Mouse (Mus musculus): ENCODE data around the gene Pcbp1.

Pcbp1 gene

GRCm38 (mm10) chr6:86526032-86526960 lies at the start of gene Pcbp1:
TSS of gene Pcbp1 (minus strand) at chr6:86526321.
- peak; percentile 91 for DNase-seq (ENCODE audit: low read depth, low spot score)

- no peak for DNase-seq (ENCODE audit: low read depth, low spot score)
Measured at GRCm38 (mm10) chr6:86574495-86574894, 48.4 kb upstream of the Pcbp1 start.

GRCm38 (mm10) chr6:86570830-86571229 lies 44.7 kb upstream of the Pcbp1 start:
- no peak for DNase-seq (ENCODE audit: low read depth, low spot score)

- DNase-seq (ENCODE audit: low read depth, low spot score), result no peak
Measured at GRCm38 (mm10) chr6:86569461-86569820, 43.3 kb upstream of the Pcbp1 start.

- no peak for DNase-seq (ENCODE audit: low read depth, low spot score)
Measured at GRCm38 (mm10) chr6:86568816-86569460, 42.8 kb upstream of the Pcbp1 start.

GRCm38 (mm10) chr6:86565782-86566181 lies 39.7 kb upstream of the Pcbp1 start:
- DNase-seq (ENCODE audit: low read depth, low spot score), result no peak

- peak; percentile 42 for DNase-seq (ENCODE audit: low read depth, low spot score)
Measured at GRCm38 (mm10) chr6:86557182-86557581, 31.1 kb upstream of the Pcbp1 start.

- no peak for DNase-seq (ENCODE audit: low read depth, low spot score)
Measured at GRCm38 (mm10) chr6:86556345-86557058, 30.4 kb upstream of the Pcbp1 start.

GRCm38 (mm10) chr6:86550587-86550986 lies 24.5 kb upstream of the Pcbp1 start:
- no peak for DNase-seq (ENCODE audit: low read depth, low spot score)

GRCm38 (mm10) chr6:86547880-86548367 lies 21.8 kb upstream of the Pcbp1 start:
- no peak for DNase-seq (ENCODE audit: low read depth, low spot score)

GRCm38 (mm10) chr6:86547228-86547755 lies 21.2 kb upstream of the Pcbp1 start:
- no peak for DNase-seq (ENCODE audit: low read depth, low spot score)

- peak; percentile 76 for DNase-seq (ENCODE audit: low read depth, low spot score)
Measured at GRCm38 (mm10) chr6:86545236-86545635, 19.1 kb upstream of the Pcbp1 start.

GRCm38 (mm10) chr6:86543869-86544268 lies 17.7 kb upstream of the Pcbp1 start:
- DNase-seq (ENCODE audit: low read depth, low spot score), result no peak

- DNase-seq (ENCODE audit: low read depth, low spot score), result no peak
Measured at GRCm38 (mm10) chr6:86543060-86543459, 16.9 kb upstream of the Pcbp1 start.

- DNase-seq (ENCODE audit: low read depth, low spot score), result peak; percentile 47
Measured at GRCm38 (mm10) chr6:86541650-86542049, 15.5 kb upstream of the Pcbp1 start.

- no peak for DNase-seq (ENCODE audit: low read depth, low spot score)
Measured at GRCm38 (mm10) chr6:86528451-86528785, 2.3 kb upstream of the Pcbp1 start.

- DNase-seq (ENCODE audit: low read depth, low spot score), result no peak
Measured at GRCm38 (mm10) chr6:86527766-86528450, 1.8 kb upstream of the Pcbp1 start.

- DNase-seq (ENCODE audit: low read depth, low spot score), result peak; percentile 72
Measured at GRCm38 (mm10) chr6:86526961-86527740, 1.0 kb upstream of the Pcbp1 start.

- peak; percentile 76 for DNase-seq (ENCODE audit: low read depth, low spot score)
Measured at GRCm38 (mm10) chr6:86525646-86526031, 482 bp downstream of the Pcbp1 start.

- DNase-seq (ENCODE audit: low read depth, low spot score), result peak; percentile 62
Measured at GRCm38 (mm10) chr6:86524879-86525645, 1.1 kb downstream of the Pcbp1 start.

Data from 3T3-L1 (cell line).